Mouse (Mus musculus) limb, embryonic 12.5 days (tissue): ENCODE measurements around the gene Atg7. TPM values are rescaled to one million over a fixed set of nuclear protein-coding genes. Genes with fewer than 3 reads are reported as not detected.

Source experiments
- ATAC-seq: fragments of 200-750 bp; cut with Nextera tagmentation; 2 replicates; pipeline ENCODE4 v1.8.0; 2017; ENCODE audit warnings: low read depth, moderate TSS enrichment; ENCODE audit not compliant: insufficient number of reproducible peaks, insufficient read depth, low FRiP score, low TSS enrichment
- H3K27ac ChIP-seq: fragments of 300-500 bp; sonication (generic); 2 replicates; pipeline ENCODE4 v1.5.1; 2016; ENCODE audit warnings: mild to moderate bottlenecking, moderate library complexity
- H3K27me3 ChIP-seq: fragments of 300-500 bp; sonication (generic); 2 replicates; pipeline ENCODE4 v1.6.1; 2016; ENCODE audit warnings: mild to moderate bottlenecking, moderate library complexity
- H3K36me3 ChIP-seq: fragments of 300-500 bp; sonication (generic); 2 replicates; pipeline ENCODE4 v1.6.1; 2016; ENCODE audit warnings: mild to moderate bottlenecking, moderate library complexity
- H3K4me1 ChIP-seq: fragments of 300-500 bp; sonication (generic); replicated peaks from 2 replicates; pipeline ENCODE4 v1.6.1; 2016
- H3K4me2 ChIP-seq: fragments of 300-500 bp; sonication (generic); 2 replicates; pipeline ENCODE4 v1.6.1; 2016; ENCODE audit warnings: mild to moderate bottlenecking, moderate library complexity
- H3K4me3 ChIP-seq: fragments of 300-500 bp; sonication (generic); replicated peaks from 2 replicates; pipeline ENCODE4 v1.5.1; 2016; ENCODE audit warnings: mild to moderate bottlenecking
- H3K9ac ChIP-seq: fragments of 300-500 bp; sonication (generic); replicated peaks from 2 replicates; pipeline ENCODE4 v1.6.1; 2016; ENCODE audit warnings: mild to moderate bottlenecking, moderate library complexity
- H3K9me3 ChIP-seq: fragments of 300-500 bp; sonication (generic); 2 replicates; pipeline ENCODE4 v1.6.1; 2016; ENCODE audit warnings: mild to moderate bottlenecking, moderate library complexity
- WGBS: fragments of 180-500 bp; shearing (Covaris S2); methylation state at CpG from one replicate; pipeline ENCODE4 v1.1.7; 2016; 5-methylcytosine and 5-hydroxymethylcytosine counted together
- polyA plus RNA-seq: library from polyadenylated mRNA; unstranded; fragments of >200 nt; fragmentation: Nextera tagmentation; extraction: Ambion mirVana; gene quantifications from 2 replicates; pipeline ENCODE4 v1.2.1, GENCODE M21; 2016

The Atg7 gene
- polyA plus RNA-seq, 1 experiment from 2014 or later = 17.1 TPM

GRCm38 (mm10) chr6:114840012-114840411 lies 197.1 kb downstream of the Atg7 start:
- WGBS = 90% methylated on average over 7 of the region's 7 CpGs
- 0 out of 2 replicates have a peak overlapping the region, but pooled peaks have one; percentile 60 for H3K27ac ChIP-seq

DNA sequence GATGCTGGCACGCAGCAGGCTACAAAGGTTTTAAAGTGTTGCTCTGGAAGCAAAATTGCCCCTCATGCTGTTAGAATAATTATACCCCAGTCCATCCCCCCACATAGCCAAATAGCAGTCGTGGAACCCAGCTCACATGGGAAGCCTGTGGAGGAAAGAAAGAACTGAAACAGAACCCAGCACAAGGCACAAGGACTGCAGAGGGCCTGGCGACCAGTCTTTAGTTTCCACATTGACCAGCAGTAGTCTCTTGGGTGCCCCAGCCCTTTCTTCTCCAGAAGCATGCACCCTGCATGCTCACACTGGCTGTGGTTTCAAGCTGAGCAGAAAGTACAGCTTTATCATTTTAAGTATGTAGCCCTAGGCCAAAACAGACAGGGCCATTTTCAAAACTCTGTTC lies 199.2 kb downstream of the Atg7 start:
- Histone ChIP-seq H3K4me2 (no peak overlapping the region), H3K9ac (no peak overlapping the region), H3K27me3 (no peaks in the 10 kb centered on the region), H3K4me1 (peaks cover 50% of the 10 kb centered on the region), H3K27ac (peak overlapping the region; percentile 50), H3K9me3 (no peaks in the 10 kb centered on the region), H3K36me3 (0 out of 2 replicates have a peak, but pooled peaks cover 3% of the 10 kb centered on the region), H3K4me3 (no peak overlapping the region)
- ATAC-seq = no peak
- 20% methylated on average over 3 of the region's 3 CpGs for WGBS

More at GRCm38 (mm10) chr6:114840012-114840411, 197.1 kb downstream of the Atg7 start:
- Histone ChIP-seq H3K4me3 (no peak overlapping the region), H3K9me3 (no peaks in the 10 kb centered on the region), H3K4me1 (peaks cover 44% of the 10 kb centered on the region), H3K27me3 (no peaks in the 10 kb centered on the region), H3K36me3 (0 out of 2 replicates have a peak, but pooled peaks cover 3% of the 10 kb centered on the region), H3K9ac (no peak overlapping the region), H3K4me2 (no peak overlapping the region)
- ATAC-seq = no peak

- peaks cover 53% of the 10 kb centered on the region for H3K4me1 ChIP-seq
- no peaks in the 10 kb centered on the region for H3K9me3 ChIP-seq
- H3K27me3 ChIP-seq = no peaks in the 10 kb centered on the region
- peak overlapping the region; percentile 50 for H3K27ac ChIP-seq
- no peak overlapping the region for H3K9ac ChIP-seq
- H3K4me3 ChIP-seq = no peak overlapping the region
- no peak for ATAC-seq
- 82% methylated on average over 2 of the region's 2 CpGs for WGBS
- H3K4me2 ChIP-seq = no peak overlapping the region
- H3K36me3 ChIP-seq = 0 out of 2 replicates have a peak, but pooled peaks cover 3% of the 10 kb centered on the region
Observed at GRCm38 (mm10) chr6:114842863-114843262, 200.0 kb downstream of the Atg7 start.

- peaks cover 50% of the 10 kb centered on the region for H3K4me1 ChIP-seq
- WGBS = 24% methylated on average over 4 of the region's 4 CpGs
Observed at GRCm38 (mm10) chr6:114846153-114846772, 203.4 kb downstream of the Atg7 start.

GRCm38 (mm10) chr6:114847582-114848174 lies 204.8 kb downstream of the Atg7 start:
- Histone ChIP-seq H3K4me1 (peaks cover 50% of the 10 kb centered on the region), H3K9me3 (no peaks in the 10 kb centered on the region), H3K4me3 (no peak overlapping the region), H3K27ac (no peak overlapping the region), H3K36me3 (no peaks in the 10 kb centered on the region), H3K4me2 (no peak overlapping the region), H3K9ac (no peak overlapping the region), H3K27me3 (no peaks in the 10 kb centered on the region)
- WGBS = 81% methylated on average over 12 of the region's 12 CpGs
- ATAC-seq = no peak

More at GRCm38 (mm10) chr6:114846153-114846772, 203.4 kb downstream of the Atg7 start:
- Histone ChIP-seq H3K27ac (peak overlapping the region; percentile 59), H3K36me3 (no peaks in the 10 kb centered on the region), H3K9ac (no peak overlapping the region; the same call in 1 of the 2 replicates), H3K9me3 (no peaks in the 10 kb centered on the region), H3K4me2 (no peak overlapping the region), H3K27me3 (no peaks in the 10 kb centered on the region), H3K4me3 (no peak overlapping the region)
- no peak; the same call in 1 of the 2 replicates for ATAC-seq

GRCm38 (mm10) chr6:114848761-114849160 lies 205.9 kb downstream of the Atg7 start:
- no peaks in the 10 kb centered on the region for H3K27me3 ChIP-seq
- H3K9ac ChIP-seq = peak overlapping the region; percentile 40; the same call in 1 of the 2 replicates
- H3K36me3 ChIP-seq = no peaks in the 10 kb centered on the region
- H3K4me3 ChIP-seq = no peak overlapping the region
- 46% methylated on average over 7 of the region's 7 CpGs for WGBS
- H3K27ac ChIP-seq = no peak overlapping the region
- H3K4me1 ChIP-seq = peaks cover 59% of the 10 kb centered on the region
- no peak overlapping the region for H3K4me2 ChIP-seq
- no peaks in the 10 kb centered on the region for H3K9me3 ChIP-seq
- ATAC-seq = no peak

DNA sequence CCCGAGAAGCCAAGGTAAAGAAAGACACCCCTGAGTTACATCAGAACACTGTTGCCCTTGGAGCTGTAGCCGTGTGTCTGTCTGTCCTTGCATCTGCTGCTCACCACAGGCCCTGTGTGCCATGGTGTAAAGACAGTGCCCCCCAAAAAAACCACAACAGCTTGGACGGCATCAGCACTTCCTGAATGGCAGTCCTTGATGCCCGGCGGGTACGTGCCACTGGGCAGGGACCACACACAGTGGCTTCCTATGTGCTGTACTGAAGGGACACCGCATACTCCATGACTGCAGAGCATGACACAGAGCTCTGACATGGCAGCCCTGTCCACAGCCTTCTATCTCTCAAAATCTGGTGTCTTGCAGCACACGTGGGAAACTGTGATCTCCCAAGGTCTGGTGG lies 206.9 kb downstream of the Atg7 start:
- H3K9ac ChIP-seq = no peak overlapping the region
- no peak overlapping the region for H3K4me2 ChIP-seq
- ATAC-seq = no peak
- no peaks in the 10 kb centered on the region for H3K36me3 ChIP-seq
- H3K27me3 ChIP-seq = no peaks in the 10 kb centered on the region
- no peak overlapping the region for H3K4me3 ChIP-seq
- no peaks in the 10 kb centered on the region for H3K9me3 ChIP-seq
- 88% methylated on average over 8 of the region's 8 CpGs for WGBS
- H3K27ac ChIP-seq = no peak overlapping the region
- H3K4me1 ChIP-seq = peaks cover 69% of the 10 kb centered on the region

DNA sequence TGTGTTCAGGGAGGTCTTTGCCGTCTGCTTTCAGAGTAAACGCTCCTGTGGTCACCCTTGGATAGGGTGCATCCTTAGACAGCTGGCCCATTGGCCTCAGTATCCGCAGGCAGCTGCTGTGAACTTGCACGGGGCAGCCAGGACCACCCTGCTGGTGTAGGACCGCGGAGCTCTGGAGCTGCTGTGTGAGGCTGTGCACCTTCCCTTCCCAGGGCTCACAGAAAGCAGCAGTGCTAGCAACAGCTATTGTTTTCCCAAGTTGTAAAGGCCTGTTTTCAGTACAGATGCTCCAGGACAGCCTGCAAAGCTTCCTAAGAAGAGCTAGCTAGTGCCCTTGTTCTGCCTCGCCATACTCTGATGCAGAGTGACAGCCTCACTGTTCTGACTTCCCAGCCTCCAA lies 208.8 kb downstream of the Atg7 start:
- 49% methylated on average over 7 of the region's 7 CpGs for WGBS
- H3K27ac ChIP-seq = peak overlapping the region; percentile 41
- no peak overlapping the region for H3K9ac ChIP-seq
- no peak for ATAC-seq
- H3K4me1 ChIP-seq = peaks cover 69% of the 10 kb centered on the region
- no peaks in the 10 kb centered on the region for H3K9me3 ChIP-seq
- H3K4me2 ChIP-seq = no peak overlapping the region
- no peaks in the 10 kb centered on the region for H3K36me3 ChIP-seq
- no peaks in the 10 kb centered on the region for H3K27me3 ChIP-seq
- H3K4me3 ChIP-seq = no peak overlapping the region

- H3K36me3 ChIP-seq = no peaks in the 10 kb centered on the region
- H3K4me3 ChIP-seq = no peak overlapping the region
- H3K9me3 ChIP-seq = no peaks in the 10 kb centered on the region
- 24% methylated on average over 3 of the region's 3 CpGs for WGBS
- H3K9ac ChIP-seq = no peak overlapping the region; the same call in 1 of the 2 replicates
- H3K27ac ChIP-seq = peak overlapping the region; percentile 41; the same call in 1 of the 2 replicates
- H3K4me2 ChIP-seq = no peak overlapping the region
- peaks cover 72% of the 10 kb centered on the region for H3K4me1 ChIP-seq
- no peaks in the 10 kb centered on the region for H3K27me3 ChIP-seq
- ATAC-seq = no peak
Observed at GRCm38 (mm10) chr6:114852739-114853138, 209.8 kb downstream of the Atg7 start.

GRCm38 (mm10) chr6:114854368-114854767 lies 211.5 kb downstream of the Atg7 start:
- H3K9ac ChIP-seq = no peak overlapping the region
- no peaks in the 10 kb centered on the region for H3K9me3 ChIP-seq
- H3K4me2 ChIP-seq = no peak overlapping the region
- WGBS = 43% methylated on average over 2 of the region's 2 CpGs
- H3K27ac ChIP-seq = no peak overlapping the region; the same call in 1 of the 2 replicates
- H3K36me3 ChIP-seq = peaks cover 15% of the 10 kb centered on the region
- no peak overlapping the region for H3K4me3 ChIP-seq
- no peak for ATAC-seq
- no peaks in the 10 kb centered on the region for H3K27me3 ChIP-seq
- peaks cover 61% of the 10 kb centered on the region for H3K4me1 ChIP-seq

- Histone ChIP-seq H3K4me1 (peaks cover 58% of the 10 kb centered on the region), H3K9me3 (no peaks in the 10 kb centered on the region), H3K9ac (no peak overlapping the region), H3K4me2 (no peak overlapping the region), H3K27me3 (no peaks in the 10 kb centered on the region), H3K4me3 (no peak overlapping the region), H3K36me3 (peaks cover 26% of the 10 kb centered on the region), H3K27ac (peak overlapping the region; percentile 45)
- ATAC-seq = no peak
- 67% methylated on average over 3 of the region's 3 CpGs for WGBS
Observed at GRCm38 (mm10) chr6:114855644-114856043, 212.7 kb downstream of the Atg7 start.
